Mouse (Mus musculus): ENCODE measurements around the gene Ppil1. TPM values are rescaled to one million over a fixed set of nuclear protein-coding genes. Genes with fewer than 3 reads are reported as not detected.
A peak's percentile ranks its signal among the peaks of the same experiment; 100 is the strongest.
"Not testable (repeated sequence)": the region's sequence is repeated elsewhere in the genome, so short reads cannot be mapped to it uniquely, and the experiment has no call there.

The Ppil1 gene
- polyA plus RNA-seq, 1 experiment from 2014 or later, result 117 TPM

- no peak overlapping the region for H3K4me2 ChIP-seq
- 83% methylated on average over 15 of the region's 15 CpGs for WGBS (ENCODE audit: insufficient replicate concordance)
- peaks cover 85% of the 10 kb centered on the region for H3K36me3 ChIP-seq
- H3K27ac ChIP-seq, result peak overlapping the region; percentile 23; the same call in 1 of the 2 replicates
- H3K27me3 ChIP-seq, result no peaks in the 10 kb centered on the region
- ATAC-seq (ENCODE audit: low read depth) (no peak), DNase-seq (no peak)
- H3K4me1 ChIP-seq (replicated peaks), result peaks cover 15% of the 10 kb centered on the region
- H3K9ac ChIP-seq, result no peak overlapping the region
- no peak overlapping the region for H3K4me3 ChIP-seq (replicated peaks)
- no peaks in the 10 kb centered on the region for H3K9me3 ChIP-seq (replicated peaks)
These were observed 12.2 kb downstream of the Ppil1 start for GRCm38 (mm10) chr17:29251608-29252390.

- H3K9ac ChIP-seq; ATAC-seq (ENCODE audit: low read depth); DNase-seq; H3K27me3 ChIP-seq; H3K9me3 ChIP-seq (replicated peaks); H3K27ac ChIP-seq; H3K4me2 ChIP-seq; H3K4me3 ChIP-seq (replicated peaks): not testable (repeated sequence)
- WGBS (ENCODE audit: insufficient replicate concordance), result 84% methylated on average over 14 of the region's 14 CpGs
- Histone ChIP-seq H3K36me3 (peaks cover 77% of the 10 kb centered on the region), H3K4me1 (replicated peaks) (peaks cover 21% of the 10 kb centered on the region)
These were observed 13.0 kb downstream of the Ppil1 start for GRCm38 (mm10) chr17:29251006-29251405.

- Histone ChIP-seq H3K36me3 (peaks cover 62% of the 10 kb centered on the region), H3K9ac (no peak overlapping the region), H3K27ac (no peak overlapping the region), H3K4me1 (replicated peaks) (peaks cover 29% of the 10 kb centered on the region), H3K9me3 (replicated peaks) (no peaks in the 10 kb centered on the region), H3K27me3 (0 out of 2 replicates have a peak, but pooled peaks cover under 1% of the 10 kb centered on the region), H3K4me2 (no peak overlapping the region), H3K4me3 (replicated peaks) (no peak overlapping the region)
- no peak for ATAC-seq (ENCODE audit: low read depth)
- DNase-seq, result no peak
- 69% methylated on average over 9 of the region's 9 CpGs for WGBS (ENCODE audit: insufficient replicate concordance)
These were observed 14.5 kb downstream of the Ppil1 start for GRCm38 (mm10) chr17:29249512-29249911.

GRCm38 (mm10) chr17:29247881-29248280 lies 16.1 kb downstream of the Ppil1 start:
- Histone ChIP-seq H3K9ac (no peak overlapping the region), H3K4me1 (replicated peaks) (peaks cover 25% of the 10 kb centered on the region), H3K27ac (no peak overlapping the region), H3K36me3 (peaks cover 47% of the 10 kb centered on the region), H3K9me3 (replicated peaks) (no peaks in the 10 kb centered on the region), H3K27me3 (peaks cover 7% of the 10 kb centered on the region; the same call in 1 of the 2 replicates), H3K4me3 (replicated peaks) (no peak overlapping the region), H3K4me2 (no peak overlapping the region)
- DNase-seq (no peak), ATAC-seq (ENCODE audit: low read depth) (no peak)
- 79% methylated on average over 13 of the region's 13 CpGs for whole genome bisulfite sequencing (ENCODE audit: insufficient replicate concordance)

GRCm38 (mm10) chr17:29246602-29247001 lies 17.4 kb downstream of the Ppil1 start:
- H3K4me3 ChIP-seq (replicated peaks), result no peak overlapping the region
- no peak overlapping the region for H3K27ac ChIP-seq
- peaks cover 15% of the 10 kb centered on the region for H3K27me3 ChIP-seq
- H3K36me3 ChIP-seq, result peaks cover 34% of the 10 kb centered on the region
- no peak overlapping the region for H3K4me2 ChIP-seq
- no peak for ATAC-seq (ENCODE audit: low read depth)
- 40% methylated on average over 5 of the region's 5 CpGs for WGBS (ENCODE audit: insufficient replicate concordance)
- DNase-seq, result peak; percentile 23
- H3K9ac ChIP-seq, result no peak overlapping the region
- H3K4me1 ChIP-seq (replicated peaks), result peaks cover 17% of the 10 kb centered on the region; the same call in 1 of the 2 replicates
- no peaks in the 10 kb centered on the region for H3K9me3 ChIP-seq (replicated peaks)

GRCm38 (mm10) chr17:29245725-29246124 lies 18.3 kb downstream of the Ppil1 start:
- Histone ChIP-seq H3K27ac (no peak overlapping the region), H3K27me3 (peaks cover 15% of the 10 kb centered on the region), H3K9me3 (replicated peaks) (no peaks in the 10 kb centered on the region), H3K4me2 (no peak overlapping the region), H3K4me1 (replicated peaks) (peaks cover 14% of the 10 kb centered on the region; the same call in 1 of the 2 replicates), H3K36me3 (peaks cover 26% of the 10 kb centered on the region), H3K9ac (no peak overlapping the region), H3K4me3 (replicated peaks) (no peak overlapping the region)
- DNase-seq (no peak), ATAC-seq (ENCODE audit: low read depth) (no peak)
- 20% methylated on average over 7 of the region's 7 CpGs for WGBS (ENCODE audit: insufficient replicate concordance)

- no peak for DNase-seq
These were observed 19.1 kb downstream of the Ppil1 start for GRCm38 (mm10) chr17:29244912-29245311.

GRCm38 (mm10) chr17:29238421-29238945 lies 25.5 kb downstream of the Ppil1 start:
- Histone ChIP-seq H3K27me3 (peaks cover 83% of the 10 kb centered on the region), H3K36me3 (no peaks in the 10 kb centered on the region), H3K9ac (no peak overlapping the region)

More at GRCm38 (mm10) chr17:29244912-29245311, 19.1 kb downstream of the Ppil1 start:
- peaks cover 23% of the 10 kb centered on the region for H3K27me3 ChIP-seq
- ATAC-seq (ENCODE audit: low read depth), result no peak
- 50% methylated on average over 12 of the region's 12 CpGs for WGBS (ENCODE audit: insufficient replicate concordance)
- no peak overlapping the region for H3K9ac ChIP-seq
- H3K9me3 ChIP-seq (replicated peaks), result no peaks in the 10 kb centered on the region
- no peak overlapping the region for H3K27ac ChIP-seq
- H3K4me1 ChIP-seq (replicated peaks), result peaks cover 14% of the 10 kb centered on the region; the same call in 1 of the 2 replicates
- no peak overlapping the region for H3K4me3 ChIP-seq (replicated peaks)
- H3K4me2 ChIP-seq, result no peak overlapping the region
- H3K36me3 ChIP-seq, result peaks cover 18% of the 10 kb centered on the region

GRCm38 (mm10) chr17:29237772-29238420 lies 26.1 kb downstream of the Ppil1 start, which contains the start of gene Cpne5:
Gene Cpne5 (minus strand): TSS chr17:29238167.
- Histone ChIP-seq H3K27me3 (peaks cover 81% of the 10 kb centered on the region), H3K4me3 (replicated peaks) (peak within 1 kb of the TSS; percentile 54), H3K4me1 (replicated peaks) (peaks cover 13% of the 10 kb centered on the region), H3K4me2 (peak within 1 kb of the TSS; percentile 70), H3K9me3 (replicated peaks) (no peaks in the 10 kb centered on the region), H3K36me3 (no peaks in the 10 kb centered on the region), H3K9ac (0 out of 2 replicates have a peak within 1 kb of the TSS, but pooled peaks have one; percentile 22), H3K27ac (no peak within 1 kb of the TSS)
- under 1% methylated on average over 59 of the region's 73 CpGs for WGBS (ENCODE audit: insufficient replicate concordance)
- ATAC-seq (ENCODE audit: low read depth), result no peak
- no peak for DNase-seq

More at GRCm38 (mm10) chr17:29238421-29238945, 25.5 kb downstream of the Ppil1 start:
- ATAC-seq (ENCODE audit: low read depth) (no peak), DNase-seq (no peak)
- 3% methylated on average over 23 of the region's 23 CpGs for WGBS (ENCODE audit: insufficient replicate concordance)
- Histone ChIP-seq H3K4me3 (replicated peaks) (peak overlapping the region; percentile 54), H3K4me2 (peak overlapping the region; percentile 70), H3K27ac (no peak overlapping the region), H3K4me1 (replicated peaks) (peaks cover 13% of the 10 kb centered on the region), H3K9me3 (replicated peaks) (no peaks in the 10 kb centered on the region)

GRCm38 (mm10) chr17:29237267-29237771 lies 26.7 kb downstream of the Ppil1 start:
- ATAC-seq (ENCODE audit: low read depth), result no peak
- peak overlapping the region; percentile 70 for H3K4me2 ChIP-seq
- no peak overlapping the region for H3K27ac ChIP-seq
- H3K27me3 ChIP-seq, result peaks cover 81% of the 10 kb centered on the region
- H3K4me1 ChIP-seq (replicated peaks), result peaks cover 13% of the 10 kb centered on the region
- H3K9me3 ChIP-seq (replicated peaks), result no peaks in the 10 kb centered on the region
- H3K9ac ChIP-seq, result 0 out of 2 replicates have a peak overlapping the region, but pooled peaks have one; percentile 22
- DNase-seq, result no peak
- H3K4me3 ChIP-seq (replicated peaks), result peak overlapping the region; percentile 54
- H3K36me3 ChIP-seq, result no peaks in the 10 kb centered on the region
- 3% methylated on average over 29 of the region's 32 CpGs for WGBS (ENCODE audit: insufficient replicate concordance)

GRCm38 (mm10) chr17:29236111-29236510 lies 27.9 kb downstream of the Ppil1 start:
- no peak for DNase-seq
- 54% methylated on average over 7 of the region's 7 CpGs for WGBS (ENCODE audit: insufficient replicate concordance)
- peaks cover 13% of the 10 kb centered on the region for H3K4me1 ChIP-seq (replicated peaks)
- H3K27ac ChIP-seq, result no peak overlapping the region
- H3K9ac ChIP-seq, result no peak overlapping the region
- no peaks in the 10 kb centered on the region for H3K9me3 ChIP-seq (replicated peaks)
- no peak for ATAC-seq (ENCODE audit: low read depth)
- H3K27me3 ChIP-seq, result peaks cover 73% of the 10 kb centered on the region
- no peaks in the 10 kb centered on the region for H3K36me3 ChIP-seq
- no peak overlapping the region for H3K4me3 ChIP-seq (replicated peaks)
- no peak overlapping the region for H3K4me2 ChIP-seq
